21 mouse cellular contexts compared by ENCODE assay signal in the genomic region with DNA sequence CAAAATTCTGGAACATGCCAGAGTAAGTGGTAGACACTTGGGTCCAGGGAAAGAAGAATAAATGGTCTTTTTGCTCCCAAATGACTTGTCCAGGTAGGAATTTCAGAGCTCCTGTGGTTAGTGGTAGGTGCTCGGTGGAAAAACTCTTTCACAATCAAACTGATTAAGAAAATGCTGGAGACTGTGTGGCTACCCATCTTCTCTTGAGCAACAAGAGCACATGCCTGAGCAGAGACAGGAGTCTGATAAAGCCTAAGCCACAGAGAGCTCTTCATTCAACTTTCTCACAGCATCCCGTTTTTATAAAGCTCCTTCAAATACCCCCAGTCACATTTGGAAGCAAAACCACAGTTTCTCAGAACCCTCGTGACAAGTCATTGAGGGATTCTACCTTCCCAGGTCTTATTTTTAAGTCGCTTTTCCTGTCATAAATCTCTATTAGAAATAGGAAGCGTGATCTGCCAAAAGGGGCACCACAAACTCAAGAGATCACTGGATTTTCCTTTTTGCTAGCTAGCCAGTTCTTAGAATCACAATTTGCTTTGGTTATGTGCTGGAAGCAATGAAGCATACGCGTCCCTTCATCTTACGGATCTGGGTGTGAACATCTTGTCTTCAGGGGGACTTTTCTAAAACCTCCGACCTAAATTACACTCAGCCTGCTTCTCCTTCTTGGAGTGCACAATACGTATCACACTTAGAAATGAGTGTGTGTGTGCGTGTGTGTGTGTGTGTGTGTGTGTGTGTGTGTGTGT. TPM values are rescaled to one million over a fixed set of nuclear protein-coding genes. Genes with fewer than 3 reads are reported as not detected.
DNase-seq lines count a peak whose midpoint lies in the region; ATAC-seq and TF ChIP-seq lines count a peak whose summit lies in the region.
"Had no signal": no experiment of that assay in that cellular context is flagged by ENCODE, and none has a peak within 500 bp of the region (broad histone marks: within the 10 kb centered on the region; RNA-seq: fewer than 3 reads in every experiment).

No protein-coding gene starts in this region.

- ATAC-seq in kidney, postnatal 0 days (replicated peaks; ENCODE audit: low FRiP score, low read depth) = no peak
- peak; percentile 10 for ATAC-seq in common myeloid progenitor, adult 5-6 weeks (replicated peaks; ENCODE audit: low read depth, poor library complexity, severe bottlenecking)
- ATAC-seq: forebrain, embryonic 15.5 days; intestine, embryonic 15.5 days had no signal

- TF ChIP-seq POLR2A in small intestine, adult 2 months (IDR thresholded peaks at IDR 0.05; ENCODE audit: low read depth, low read length) = no peak

- H3K9ac ChIP-seq in kidney, postnatal 0 days (ENCODE audit: low read depth, low read length) = no peak overlapping the region
- H3K9ac ChIP-seq: embryonic facial prominence, embryonic 13.5 days; forebrain, embryonic 15.5 days; heart, embryonic 13.5 days; hindbrain, embryonic 14.5 days; intestine, embryonic 15.5 days; limb, embryonic 15.5 days; liver, embryonic 15.5 days; neural tube, embryonic 15.5 days had no signal

- peak overlapping the region; percentile 61 for H3K27ac ChIP-seq in gastrocnemius, adult 2 months
- H3K27ac ChIP-seq in kidney, postnatal 0 days = 0 out of 2 replicates have a peak overlapping the region, but pooled peaks have one; percentile 44
- peak overlapping the region; percentile 76; the same call in 1 of the 2 replicates for H3K27ac ChIP-seq in small intestine, adult 2 months (ENCODE audit: insufficient read depth, low read depth, low read length)
- H3K27ac ChIP-seq: embryonic facial prominence, embryonic 13.5 days; forebrain, embryonic 15.5 days; heart, embryonic 13.5 days; hindbrain, embryonic 14.5 days; limb, embryonic 15.5 days; liver, embryonic 15.5 days; neural tube, embryonic 15.5 days had no signal

- no peaks in the 10 kb centered on the region for H3K9me3 ChIP-seq in kidney, postnatal 0 days (replicated peaks; ENCODE audit: low read length)
- H3K9me3 ChIP-seq: embryonic facial prominence, embryonic 13.5 days; forebrain, embryonic 15.5 days; heart, embryonic 13.5 days; intestine, embryonic 15.5 days; limb, embryonic 15.5 days; liver, embryonic 15.5 days; neural tube, embryonic 15.5 days had no signal

- H3K4me2 ChIP-seq in kidney, postnatal 0 days (ENCODE audit: low read length) = no peak overlapping the region
- H3K4me2 ChIP-seq: embryonic facial prominence, embryonic 13.5 days; forebrain, embryonic 15.5 days; heart, embryonic 13.5 days; hindbrain, embryonic 14.5 days; intestine, embryonic 15.5 days; limb, embryonic 15.5 days; liver, embryonic 15.5 days; neural tube, embryonic 15.5 days had no signal

- DNase-seq in gastrocnemius, adult 2 months = no peak
- no peak for DNase-seq in gastrocnemius, postnatal 25 days
- no peak for DNase-seq in kidney, postnatal 0 days (ENCODE audit: low spot score)
- DNase-seq in kidney, postnatal 14 days = no peak
- DNase-seq in cerebellum, postnatal 10 days = no peak
- no peak for DNase-seq in adrenal gland, postnatal 10 days
- DNase-seq: cerebellum, adult 9-11 months; gastrocnemius, postnatal 36 days; midbrain, embryonic 14.5 days; spleen, adult 18-20 months; thymus, adult 2 months had no signal

- intact Hi-C loops in gastrocnemius, adult 2 months (cut with DNase I) = no loop called here

- peaks cover 20% of the 10 kb centered on the region; the same call in 1 of the 2 replicates for H3K4me1 ChIP-seq in kidney, postnatal 0 days (replicated peaks; ENCODE audit: insufficient read depth, low read length)
- H3K4me1 ChIP-seq in small intestine, adult 2 months (ENCODE audit: control insufficient read depth, insufficient read depth, insufficient read length, low read length) = peaks cover 15% of the 10 kb centered on the region; the same call in 1 of the 2 replicates
- H3K4me1 ChIP-seq: forebrain, embryonic 15.5 days; neural tube, embryonic 15.5 days had no signal

- H3K27me3 ChIP-seq in kidney, postnatal 0 days (ENCODE audit: insufficient read depth, low read length) = no peaks in the 10 kb centered on the region
- H3K27me3 ChIP-seq in small intestine, adult 2 months (ENCODE audit: control insufficient read depth, insufficient read depth, low read length) = no peaks in the 10 kb centered on the region
- H3K27me3 ChIP-seq: embryonic facial prominence, embryonic 13.5 days; forebrain, embryonic 15.5 days; heart, embryonic 13.5 days; intestine, embryonic 15.5 days; limb, embryonic 15.5 days; neural tube, embryonic 15.5 days had no signal

- H3K4me3 ChIP-seq in gastrocnemius, adult 2 months = no peak overlapping the region
- no peak overlapping the region for H3K4me3 ChIP-seq in kidney, postnatal 0 days (replicated peaks; ENCODE audit: low read depth, low read length)
- no peak overlapping the region for H3K4me3 ChIP-seq in small intestine, adult 2 months (ENCODE audit: low read depth, low read length)
- H3K4me3 ChIP-seq: embryonic facial prominence, embryonic 13.5 days; forebrain, embryonic 15.5 days; heart, embryonic 13.5 days; intestine, embryonic 15.5 days; limb, embryonic 15.5 days; liver, embryonic 15.5 days; neural tube, embryonic 15.5 days had no signal

- no peak for TF ChIP-seq CTCF in gastrocnemius, adult 2 months (IDR thresholded peaks at IDR 0.05)
- TF ChIP-seq CTCF in kidney, postnatal 0 days (IDR thresholded peaks at IDR 0.05; ENCODE audit: low read depth) = no peak
- TF ChIP-seq CTCF in small intestine, adult 2 months (IDR thresholded peaks at IDR 0.05; ENCODE audit: extremely low read depth, insufficient read length, insufficient replicate concordance, low read depth, low read length) = no peak

- WGBS in kidney, postnatal 0 days = 65% methylated on average over 11 of the region's 11 CpGs
- 75% methylated on average over 11 of the region's 11 CpGs for WGBS in small intestine, adult 2 months

- H3K36me3 ChIP-seq in kidney, postnatal 0 days (ENCODE audit: insufficient read depth, low read length) = no peaks in the 10 kb centered on the region
- H3K36me3 ChIP-seq in small intestine, adult 2 months (ENCODE audit: control insufficient read depth, insufficient read depth, low read length) = no peaks in the 10 kb centered on the region
- H3K36me3 ChIP-seq: embryonic facial prominence, embryonic 13.5 days; forebrain, embryonic 15.5 days; heart, embryonic 13.5 days; intestine, embryonic 15.5 days; limb, embryonic 15.5 days; liver, embryonic 15.5 days; neural tube, embryonic 15.5 days had no signal

RNA-seq across cellular contexts. Expression of gene Fli1, which starts 40.2 kb away (rescaled TPM):
- 1 to 10 TPM; 7.9 to 8.5 TPM for total RNA-seq in gastrocnemius, adult 2 months (2021)
- 1 to 10 TPM; 7.3 to 9.4 TPM for total RNA-seq in gastrocnemius, postnatal 25 days (2021)
- polyA plus RNA-seq in kidney, postnatal 0 days (2015; fragmentation: Nextera tagmentation; extraction: Ambion mirVana) = 21.6 and 23.6 TPM in 2 replicates
- 88.2 and 91.2 TPM in 2 replicates for total RNA-seq in common myeloid progenitor, adult 5-6 weeks (2017)
- polyA plus RNA-seq in small intestine, adult 2 months (2012; rRNA removed) = 1.8 and 3.1 TPM in 2 replicates
- 10 to 100 TPM; 37.9 to 41.2 TPM for total RNA-seq in adrenal gland, postnatal 10 days (2021)
